Mouse (Mus musculus): ENCODE measurements around the gene Apoc2. TPM values are rescaled to one million over a fixed set of nuclear protein-coding genes. Genes with fewer than 3 reads are reported as not detected.

Gene Apoc2
- polyA plus RNA-seq, 1 experiment from 2014 or later: 4.9 TPM

DNA sequence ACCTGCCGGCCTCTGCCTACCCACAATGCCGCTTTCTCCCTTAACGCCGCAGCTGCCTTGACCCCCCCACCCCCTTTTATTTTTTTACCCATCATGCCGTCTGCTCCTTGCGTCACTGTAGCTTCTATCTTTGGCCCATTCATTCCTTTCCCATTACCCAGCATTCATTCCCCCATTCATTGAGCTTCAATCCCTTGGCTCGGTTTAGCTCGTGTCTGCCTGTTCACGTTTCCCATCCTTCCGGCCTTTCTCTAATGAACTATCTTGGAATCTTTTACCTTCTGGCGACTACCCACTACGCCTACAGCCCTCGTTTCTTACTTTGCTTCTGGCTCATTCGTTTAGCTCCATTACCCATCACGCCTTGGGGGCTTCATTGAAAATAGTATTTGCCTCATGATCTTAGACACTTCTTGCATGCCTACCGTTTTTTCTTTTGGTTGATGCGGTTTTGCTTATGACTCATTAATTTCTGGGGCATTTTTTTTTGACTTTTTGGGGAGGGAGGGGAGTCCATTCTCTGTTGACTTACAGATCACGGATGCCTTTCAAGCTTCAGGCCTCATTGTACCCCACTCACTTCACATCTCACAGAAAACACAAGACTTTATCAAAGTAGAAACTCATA is 38.4 kb upstream of the Apoc2 start:
- peaks cover 13% of the 10 kb centered on the region for H3K4me1 ChIP-seq (ENCODE audit: control insufficient read depth, insufficient read depth, low read length)
- H3K27me3 ChIP-seq (ENCODE audit: control insufficient read depth, insufficient read depth, low read length): no peaks in the 10 kb centered on the region
- no peak for ATAC-seq (replicated peaks; ENCODE audit: insufficient number of reproducible peaks, low FRiP score, low TSS enrichment)
- H3K4me2 ChIP-seq: peak overlapping the region; percentile 72
- peak overlapping the region; percentile 69 for H3K9ac ChIP-seq (ENCODE audit: low read depth, low read length)
- peaks cover 3% of the 10 kb centered on the region for H3K9me3 ChIP-seq (replicated peaks; ENCODE audit: control insufficient read depth, low read length)
- H3K36me3 ChIP-seq (ENCODE audit: control insufficient read depth, insufficient read depth, low read length): peaks cover 26% of the 10 kb centered on the region
- WGBS (ENCODE audit: insufficient replicate concordance): 8% methylated on average over 18 of the region's 18 CpGs
- peak overlapping the region; percentile 81 for H3K27ac ChIP-seq (ENCODE audit: low read depth, low read length)
- peak overlapping the region; percentile 41 for H3K4me3 ChIP-seq (ENCODE audit: low read depth, low read length)

DNA sequence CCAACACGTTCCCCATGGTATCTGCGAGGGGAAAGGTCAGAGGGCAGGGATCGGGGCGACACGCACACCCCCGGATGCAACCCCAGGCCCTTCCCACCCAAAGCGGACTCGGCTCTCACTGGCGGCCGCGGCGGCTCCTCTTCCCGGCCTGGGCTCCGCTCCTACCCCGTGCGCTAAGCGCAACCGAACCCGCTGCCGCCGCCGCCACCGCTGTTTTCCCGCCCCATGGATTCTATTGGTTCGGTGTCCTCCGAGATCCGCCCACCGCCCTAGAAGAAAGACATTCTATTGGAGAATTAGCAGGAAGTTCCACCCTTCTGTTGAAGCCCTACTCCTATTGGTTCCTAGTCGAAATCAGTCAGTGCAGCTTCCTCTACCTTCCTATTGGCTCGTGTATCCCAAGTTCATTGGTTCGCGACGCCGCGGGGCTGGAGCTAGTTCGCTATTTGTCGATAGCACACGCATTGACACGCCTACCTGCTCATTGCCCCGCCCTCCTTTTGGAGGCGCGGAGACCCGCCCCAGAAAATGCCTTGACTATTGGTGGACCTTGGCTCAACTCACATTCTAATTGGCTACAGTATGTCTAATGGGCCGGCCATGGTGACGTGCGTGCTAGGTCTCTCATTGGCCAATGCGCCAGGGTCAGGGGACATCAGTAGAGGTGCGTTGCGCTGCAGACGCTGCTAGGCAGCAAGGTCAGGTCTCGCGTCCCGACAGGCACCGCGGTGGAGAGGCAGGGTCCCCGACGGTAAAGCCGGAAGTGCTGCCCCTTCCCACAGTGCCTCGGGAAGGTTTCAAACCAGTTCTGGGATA is 37.7 kb upstream of the Apoc2 start, which contains the start of gene Tomm40:
TSS of gene Tomm40 (minus strand) at position 200 of the 816 bp plus-strand sequence.
- H3K4me3 ChIP-seq (ENCODE audit: low read depth, low read length): peak within 1 kb of the TSS; percentile 83
- peak within 1 kb of the TSS; percentile 91 for H3K4me2 ChIP-seq
- H3K36me3 ChIP-seq (ENCODE audit: control insufficient read depth, insufficient read depth, low read length): peaks cover 26% of the 10 kb centered on the region
- H3K27me3 ChIP-seq (ENCODE audit: control insufficient read depth, insufficient read depth, low read length): no peaks in the 10 kb centered on the region
- H3K9me3 ChIP-seq (replicated peaks; ENCODE audit: control insufficient read depth, low read length): no peaks in the 10 kb centered on the region
- under 1% methylated on average over 55 of the region's 59 CpGs for WGBS (ENCODE audit: insufficient replicate concordance)
- peak within 1 kb of the TSS; percentile 82 for H3K27ac ChIP-seq (ENCODE audit: low read depth, low read length)
- peaks cover 13% of the 10 kb centered on the region for H3K4me1 ChIP-seq (ENCODE audit: control insufficient read depth, insufficient read depth, low read length)
- peak; percentile 99 for ATAC-seq (replicated peaks; ENCODE audit: insufficient number of reproducible peaks, low FRiP score, low TSS enrichment)
- H3K9ac ChIP-seq (ENCODE audit: low read depth, low read length): peak within 1 kb of the TSS; percentile 93

DNA sequence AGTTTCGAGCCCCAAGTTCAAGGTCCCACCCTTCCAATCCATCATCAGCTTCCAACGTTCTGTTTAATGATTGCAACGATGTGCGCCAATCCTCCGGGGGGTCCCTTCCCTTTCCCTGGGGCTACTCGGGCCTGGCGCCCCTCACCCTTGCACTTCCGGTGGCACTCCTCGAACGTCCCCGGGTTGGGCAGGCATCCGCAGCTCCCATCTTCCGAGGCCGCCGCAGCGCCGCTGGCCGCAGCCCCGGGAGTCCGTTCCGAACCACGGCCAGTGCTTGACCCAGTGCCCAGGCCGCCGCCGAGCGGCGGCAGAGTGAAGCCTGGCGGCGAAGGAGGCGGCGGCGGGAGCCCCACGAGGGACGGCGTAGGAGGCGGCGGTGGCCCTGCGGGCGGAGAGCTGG is 37.1 kb upstream of the Apoc2 start:
- peaks cover 23% of the 10 kb centered on the region for H3K36me3 ChIP-seq (ENCODE audit: control insufficient read depth, insufficient read depth, low read length)
- peaks cover 13% of the 10 kb centered on the region for H3K4me1 ChIP-seq (ENCODE audit: control insufficient read depth, insufficient read depth, low read length)
- H3K4me3 ChIP-seq (ENCODE audit: low read depth, low read length): peak overlapping the region; percentile 83
- H3K27ac ChIP-seq (ENCODE audit: low read depth, low read length): peak overlapping the region; percentile 82
- WGBS (ENCODE audit: insufficient replicate concordance): 0% methylated on average over 39 of the region's 39 CpGs
- H3K9ac ChIP-seq (ENCODE audit: low read depth, low read length): peak overlapping the region; percentile 93
- no peaks in the 10 kb centered on the region for H3K9me3 ChIP-seq (replicated peaks; ENCODE audit: control insufficient read depth, low read length)
- H3K4me2 ChIP-seq: peak overlapping the region; percentile 91
- H3K27me3 ChIP-seq (ENCODE audit: control insufficient read depth, insufficient read depth, low read length): no peaks in the 10 kb centered on the region
- no peak for ATAC-seq (replicated peaks; ENCODE audit: insufficient number of reproducible peaks, low FRiP score, low TSS enrichment)

GRCm38 (mm10) chr7:19713598-19713997 is 35.9 kb upstream of the Apoc2 start:
- Histone ChIP-seq H3K9ac (ENCODE audit: low read depth, low read length) (no peak overlapping the region), H3K4me2 (no peak overlapping the region), H3K27me3 (ENCODE audit: control insufficient read depth, insufficient read depth, low read length) (no peaks in the 10 kb centered on the region), H3K4me3 (ENCODE audit: low read depth, low read length) (no peak overlapping the region), H3K9me3 (replicated peaks; ENCODE audit: control insufficient read depth, low read length) (no peaks in the 10 kb centered on the region), H3K4me1 (ENCODE audit: control insufficient read depth, insufficient read depth, low read length) (peaks cover 13% of the 10 kb centered on the region), H3K36me3 (ENCODE audit: control insufficient read depth, insufficient read depth, low read length) (peaks cover 23% of the 10 kb centered on the region), H3K27ac (ENCODE audit: low read depth, low read length) (no peak overlapping the region)
- no peak for ATAC-seq (replicated peaks; ENCODE audit: insufficient number of reproducible peaks, low FRiP score, low TSS enrichment)
- WGBS (ENCODE audit: insufficient replicate concordance): 82% methylated on average over 9 of the region's 9 CpGs

DNA sequence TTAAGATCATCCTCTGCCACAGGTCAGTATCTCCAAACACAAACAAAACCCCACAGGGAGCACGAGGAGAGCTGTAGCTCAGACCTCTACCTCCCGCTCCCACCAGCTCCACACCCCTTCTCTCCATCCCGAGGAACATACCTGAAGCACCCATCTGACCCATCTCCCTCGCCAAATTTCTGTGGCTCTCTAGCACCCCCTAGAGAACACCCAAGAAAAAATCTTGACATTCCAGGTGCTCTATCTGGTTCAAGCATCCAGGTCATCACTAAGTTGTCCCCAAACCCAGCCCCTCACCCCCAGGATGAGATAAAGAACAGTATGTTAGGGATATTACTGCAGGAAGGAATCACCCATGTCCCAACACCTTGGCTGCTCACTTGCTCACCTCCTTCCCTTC is 35.5 kb upstream of the Apoc2 start:
- Histone ChIP-seq H3K27me3 (ENCODE audit: control insufficient read depth, insufficient read depth, low read length) (no peaks in the 10 kb centered on the region), H3K36me3 (ENCODE audit: control insufficient read depth, insufficient read depth, low read length) (peaks cover 23% of the 10 kb centered on the region), H3K4me2 (no peak overlapping the region), H3K9me3 (replicated peaks; ENCODE audit: control insufficient read depth, low read length) (no peaks in the 10 kb centered on the region), H3K27ac (ENCODE audit: low read depth, low read length) (no peak overlapping the region), H3K9ac (ENCODE audit: low read depth, low read length) (no peak overlapping the region), H3K4me3 (ENCODE audit: low read depth, low read length) (no peak overlapping the region), H3K4me1 (ENCODE audit: control insufficient read depth, insufficient read depth, low read length) (peaks cover 13% of the 10 kb centered on the region)
- 50% methylated on average over 4 of the region's 4 CpGs for WGBS (ENCODE audit: insufficient replicate concordance)
- ATAC-seq (replicated peaks; ENCODE audit: insufficient number of reproducible peaks, low FRiP score, low TSS enrichment): no peak

DNA sequence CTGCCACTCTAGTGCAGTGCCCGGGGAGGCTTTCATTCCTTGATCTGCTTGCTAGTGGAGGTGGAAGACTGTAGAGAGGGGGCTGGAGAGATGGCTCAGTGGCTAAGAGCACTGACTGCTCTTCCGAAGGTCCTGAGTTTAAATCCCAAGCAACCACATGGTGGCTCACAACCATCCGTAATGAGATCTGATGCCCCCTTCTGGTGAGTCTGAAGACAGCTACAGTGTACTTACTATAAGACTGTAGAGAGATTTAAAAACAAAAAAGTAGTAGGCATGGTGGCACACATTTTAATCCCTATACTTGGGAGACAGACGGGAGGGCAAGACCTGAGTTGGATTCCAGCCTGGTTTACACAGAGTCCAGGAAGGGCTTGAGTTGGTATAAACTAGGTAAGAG is 34.7 kb upstream of the Apoc2 start:
- Histone ChIP-seq H3K27me3 (ENCODE audit: control insufficient read depth, insufficient read depth, low read length) (no peaks in the 10 kb centered on the region), H3K36me3 (ENCODE audit: control insufficient read depth, insufficient read depth, low read length) (peaks cover 23% of the 10 kb centered on the region), H3K9ac (ENCODE audit: low read depth, low read length) (no peak overlapping the region), H3K4me3 (ENCODE audit: low read depth, low read length) (no peak overlapping the region), H3K9me3 (replicated peaks; ENCODE audit: control insufficient read depth, low read length) (no peaks in the 10 kb centered on the region), H3K4me1 (ENCODE audit: control insufficient read depth, insufficient read depth, low read length) (peaks cover 13% of the 10 kb centered on the region), H3K27ac (ENCODE audit: low read depth, low read length) (no peak overlapping the region), H3K4me2 (no peak overlapping the region)
- WGBS (ENCODE audit: insufficient replicate concordance): 84% methylated on average over 4 of the region's 4 CpGs
- no peak for ATAC-seq (replicated peaks; ENCODE audit: insufficient number of reproducible peaks, low FRiP score, low TSS enrichment)

DNA sequence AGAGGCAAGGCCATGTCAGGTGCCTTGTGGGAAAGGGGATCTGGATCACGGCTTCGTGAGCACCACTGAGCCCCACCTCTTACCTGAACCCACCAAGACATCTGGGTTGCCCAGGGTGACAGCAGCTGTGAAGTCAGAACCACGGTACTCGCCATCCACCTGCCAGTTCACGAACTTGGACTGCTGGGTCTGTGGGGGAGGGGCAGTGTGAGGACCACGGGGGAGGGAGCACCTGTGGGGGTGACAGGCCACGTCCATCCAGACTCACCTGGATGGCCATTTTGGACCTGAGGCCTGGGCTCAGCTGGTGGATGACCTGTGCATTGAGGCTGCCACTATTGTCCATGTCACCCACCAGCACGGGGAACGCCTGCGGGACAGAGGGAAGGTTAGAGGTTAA is 32.9 kb upstream of the Apoc2 start:
- H3K4me3 ChIP-seq (ENCODE audit: low read depth, low read length): no peak overlapping the region
- ATAC-seq (replicated peaks; ENCODE audit: insufficient number of reproducible peaks, low FRiP score, low TSS enrichment): no peak
- H3K27me3 ChIP-seq (ENCODE audit: control insufficient read depth, insufficient read depth, low read length): no peaks in the 10 kb centered on the region
- H3K27ac ChIP-seq (ENCODE audit: low read depth, low read length): no peak overlapping the region
- H3K4me2 ChIP-seq: no peak overlapping the region
- H3K4me1 ChIP-seq (ENCODE audit: control insufficient read depth, insufficient read depth, low read length): peaks cover 7% of the 10 kb centered on the region
- 88% methylated on average over 10 of the region's 10 CpGs for WGBS (ENCODE audit: insufficient replicate concordance)
- H3K9ac ChIP-seq (ENCODE audit: low read depth, low read length): no peak overlapping the region
- H3K9me3 ChIP-seq (replicated peaks; ENCODE audit: control insufficient read depth, low read length): no peaks in the 10 kb centered on the region
- H3K36me3 ChIP-seq (ENCODE audit: control insufficient read depth, insufficient read depth, low read length): peaks cover 26% of the 10 kb centered on the region

DNA sequence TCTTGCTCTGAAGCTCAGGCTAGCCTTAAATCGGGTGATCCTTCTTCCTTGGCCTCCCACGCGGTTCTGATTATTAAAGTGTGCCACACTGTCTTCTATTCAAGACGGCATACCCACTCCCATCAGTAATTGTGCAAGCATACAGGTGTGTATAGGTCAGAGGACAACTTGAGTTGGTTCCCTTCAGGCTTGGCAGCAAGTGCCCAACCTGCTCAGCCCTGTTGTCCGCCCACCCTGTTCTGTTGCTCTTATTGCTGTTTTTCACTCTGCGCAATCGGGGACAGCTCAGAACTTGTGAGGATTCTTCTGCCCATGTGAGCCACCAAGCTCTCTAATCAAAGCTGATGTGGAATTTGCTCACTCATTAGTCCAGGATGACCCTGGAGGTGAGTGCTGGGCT is 27.5 kb upstream of the Apoc2 start:
- H3K36me3 ChIP-seq (ENCODE audit: control insufficient read depth, insufficient read depth, low read length): peaks cover 14% of the 10 kb centered on the region; the same call in 1 of the 2 replicates

More for the DNA sequence above, 27.5 kb upstream of the Apoc2 start:
- H3K27ac ChIP-seq (ENCODE audit: low read depth, low read length): no peak overlapping the region
- no peak overlapping the region for H3K4me3 ChIP-seq (ENCODE audit: low read depth, low read length)
- 90% methylated on average over 7 of the region's 7 CpGs for WGBS (ENCODE audit: insufficient replicate concordance)
- no peaks in the 10 kb centered on the region for H3K27me3 ChIP-seq (ENCODE audit: control insufficient read depth, insufficient read depth, low read length)
- no peak overlapping the region for H3K4me2 ChIP-seq
- ATAC-seq (replicated peaks; ENCODE audit: insufficient number of reproducible peaks, low FRiP score, low TSS enrichment): no peak
- H3K4me1 ChIP-seq (ENCODE audit: control insufficient read depth, insufficient read depth, low read length): peaks cover 13% of the 10 kb centered on the region
- no peak overlapping the region for H3K9ac ChIP-seq (ENCODE audit: low read depth, low read length)
- no peaks in the 10 kb centered on the region for H3K9me3 ChIP-seq (replicated peaks; ENCODE audit: control insufficient read depth, low read length)
